Mouse (Mus musculus) stomach, embryonic 15.5 days (tissue): ENCODE measurements around the gene Rps6ka1. TPM values are rescaled to one million over a fixed set of nuclear protein-coding genes. Genes with fewer than 3 reads are reported as not detected.
"Not testable (repeated sequence)": the region's sequence is repeated elsewhere in the genome, so short reads cannot be mapped to it uniquely, and the experiment has no call there.

ENCODE experiments used
- ATAC-seq: fragments of 200-750 bp; cut with Nextera tagmentation; 2 replicates; pipeline ENCODE4 v1.8.0; 2017; ENCODE audit warnings: low read depth, moderate number of reproducible peaks, moderate TSS enrichment; ENCODE audit not compliant: insufficient read depth, low FRiP score
- H3K27ac ChIP-seq: fragments of 300-500 bp; sonication (generic); 2 replicates; pipeline ENCODE4 v1.5.1; 2015; ENCODE audit warnings: mild to moderate bottlenecking, inconsistent platforms
- H3K27me3 ChIP-seq: fragments of 300-500 bp; sonication (generic); replicated peaks from 2 replicates; pipeline ENCODE4 v1.6.1; 2015; ENCODE audit warnings: inconsistent platforms
- H3K36me3 ChIP-seq: fragments of 300-500 bp; sonication (generic); 2 replicates; pipeline ENCODE4 v1.6.1; 2015; ENCODE audit warnings: inconsistent platforms
- H3K4me1 ChIP-seq: fragments of 300-500 bp; sonication (generic); 2 replicates; pipeline ENCODE4 v1.6.1; 2015; ENCODE audit warnings: inconsistent platforms
- H3K4me2 ChIP-seq: fragments of 300-500 bp; sonication (generic); 2 replicates; pipeline ENCODE4 v1.6.1; 2015; ENCODE audit warnings: mild to moderate bottlenecking, inconsistent platforms
- H3K4me3 ChIP-seq: fragments of 300-500 bp; sonication (generic); replicated peaks from 2 replicates; pipeline ENCODE4 v1.5.1; 2015; ENCODE audit warnings: inconsistent platforms
- H3K9ac ChIP-seq: fragments of 300-500 bp; sonication (generic); 2 replicates; pipeline ENCODE4 v1.6.1; 2015; ENCODE audit warnings: inconsistent platforms
- H3K9me3 ChIP-seq: fragments of 300-500 bp; sonication (generic); 2 replicates; pipeline ENCODE4 v1.6.1; 2016; ENCODE audit warnings: inconsistent platforms
- WGBS: fragments of 180-500 bp; shearing (Covaris S2); methylation state at CpG from one replicate; pipeline ENCODE4 v1.1.7; 2015; 5-methylcytosine and 5-hydroxymethylcytosine counted together
- polyA plus RNA-seq: library from polyadenylated mRNA; unstranded; fragments of >200 nt; fragmentation: Nextera tagmentation; extraction: Ambion mirVana; gene quantifications from 2 replicates; pipeline ENCODE4 v1.2.1, GENCODE M21; 2015

Rps6ka1 gene
- polyA plus RNA-seq, 1 experiment from 2014 or later: 73.4 TPM

GRCm38 (mm10) chr4:133853630-133854029 is 34.0 kb downstream of the Rps6ka1 start:
- Histone ChIP-seq H3K4me1 (no peaks in the 10 kb centered on the region), H3K4me3 (no peak overlapping the region), H3K4me2 (no peak overlapping the region), H3K27me3 (no peaks in the 10 kb centered on the region), H3K9me3 (no peaks in the 10 kb centered on the region), H3K9ac (no peak overlapping the region), H3K27ac (no peak overlapping the region), H3K36me3 (no peaks in the 10 kb centered on the region)
- WGBS: 63% methylated on average over 10 of the region's 10 CpGs
- no peak for ATAC-seq

- Histone ChIP-seq H3K4me1 (no peaks in the 10 kb centered on the region), H3K27ac (no peak overlapping the region), H3K9ac (no peak overlapping the region), H3K9me3 (no peaks in the 10 kb centered on the region), H3K27me3 (no peaks in the 10 kb centered on the region), H3K4me2 (no peak overlapping the region), H3K4me3 (no peak overlapping the region), H3K36me3 (no peaks in the 10 kb centered on the region)
- 76% methylated on average over 1 of the region's 1 CpGs for WGBS
- ATAC-seq: no peak
These were observed 41.0 kb downstream of the Rps6ka1 start for GRCm38 (mm10) chr4:133846625-133847024.

- Histone ChIP-seq H3K36me3 (no peaks in the 10 kb centered on the region), H3K4me3 (no peak overlapping the region), H3K4me2 (no peak overlapping the region), H3K4me1 (no peaks in the 10 kb centered on the region), H3K27ac (no peak overlapping the region), H3K27me3 (no peaks in the 10 kb centered on the region), H3K9ac (no peak overlapping the region), H3K9me3 (no peaks in the 10 kb centered on the region)
- 85% methylated on average over 9 of the region's 9 CpGs for WGBS
- ATAC-seq: no peak
These were observed 42.5 kb downstream of the Rps6ka1 start for GRCm38 (mm10) chr4:133845060-133845459.

GRCm38 (mm10) chr4:133844209-133844841 is 43.3 kb downstream of the Rps6ka1 start:
- Histone ChIP-seq H3K4me1 (no peaks in the 10 kb centered on the region), H3K27ac (no peak overlapping the region), H3K27me3 (no peaks in the 10 kb centered on the region), H3K4me3 (no peak overlapping the region), H3K4me2 (no peak overlapping the region), H3K9me3 (no peaks in the 10 kb centered on the region), H3K36me3 (no peaks in the 10 kb centered on the region), H3K9ac (no peak overlapping the region)
- ATAC-seq: no peak
- WGBS: 51% methylated on average over 14 of the region's 14 CpGs

GRCm38 (mm10) chr4:133842992-133843737 is 44.4 kb downstream of the Rps6ka1 start:
- Histone ChIP-seq H3K4me1 (no peaks in the 10 kb centered on the region), H3K27ac (no peak overlapping the region), H3K9ac (no peak overlapping the region), H3K9me3 (no peaks in the 10 kb centered on the region), H3K27me3 (no peaks in the 10 kb centered on the region), H3K36me3 (no peaks in the 10 kb centered on the region), H3K4me3 (no peak overlapping the region), H3K4me2 (no peak overlapping the region)
- no peak; the same call in 1 of the 2 replicates for ATAC-seq
- WGBS: 80% methylated on average over 9 of the region's 10 CpGs

- H3K4me1 ChIP-seq, H3K4me2 ChIP-seq, H3K36me3 ChIP-seq, H3K27me3 ChIP-seq, ATAC-seq, H3K4me3 ChIP-seq, H3K9ac ChIP-seq, H3K9me3 ChIP-seq, H3K27ac ChIP-seq: not testable (repeated sequence)
- 83% methylated on average over 6 of the region's 7 CpGs for WGBS
These were observed 45.7 kb downstream of the Rps6ka1 start for GRCm38 (mm10) chr4:133841756-133842483.

- peak; percentile 54; the same call in 1 of the 2 replicates for ATAC-seq
- no peaks in the 10 kb centered on the region for H3K4me1 ChIP-seq
- no peaks in the 10 kb centered on the region for H3K27me3 ChIP-seq
- no peaks in the 10 kb centered on the region for H3K36me3 ChIP-seq
- no peak overlapping the region for H3K4me3 ChIP-seq
- H3K4me2 ChIP-seq: no peak overlapping the region
- no peak overlapping the region for H3K9ac ChIP-seq
- no peaks in the 10 kb centered on the region for H3K9me3 ChIP-seq
- 22% methylated on average over 9 of the region's 9 CpGs for WGBS
- H3K27ac ChIP-seq: no peak overlapping the region
These were observed 46.6 kb downstream of the Rps6ka1 start for GRCm38 (mm10) chr4:133841035-133841434.

GRCm38 (mm10) chr4:133840501-133840900 is 47.1 kb downstream of the Rps6ka1 start:
- no peak for ATAC-seq

GRCm38 (mm10) chr4:133839385-133839826 is 48.2 kb downstream of the Rps6ka1 start:
- Histone ChIP-seq H3K9me3 (no peaks in the 10 kb centered on the region), H3K27me3 (no peaks in the 10 kb centered on the region), H3K4me1 (no peaks in the 10 kb centered on the region), H3K4me3 (no peak overlapping the region), H3K36me3 (no peaks in the 10 kb centered on the region), H3K27ac (no peak overlapping the region), H3K4me2 (no peak overlapping the region), H3K9ac (no peak overlapping the region)
- WGBS: 63% methylated on average over 4 of the region's 4 CpGs
- ATAC-seq: no peak

More at GRCm38 (mm10) chr4:133840501-133840900, 47.1 kb downstream of the Rps6ka1 start:
- no peaks in the 10 kb centered on the region for H3K9me3 ChIP-seq
- WGBS: 88% methylated on average over 7 of the region's 7 CpGs
- no peaks in the 10 kb centered on the region for H3K27me3 ChIP-seq
- no peak overlapping the region for H3K4me2 ChIP-seq
- no peaks in the 10 kb centered on the region for H3K4me1 ChIP-seq
- no peak overlapping the region for H3K9ac ChIP-seq
- H3K4me3 ChIP-seq: no peak overlapping the region
- H3K36me3 ChIP-seq: no peaks in the 10 kb centered on the region
- no peak overlapping the region for H3K27ac ChIP-seq

GRCm38 (mm10) chr4:133836575-133836974 is 51.0 kb downstream of the Rps6ka1 start:
- Histone ChIP-seq H3K4me2 (no peak overlapping the region), H3K36me3 (no peaks in the 10 kb centered on the region), H3K27me3 (no peaks in the 10 kb centered on the region), H3K4me1 (no peaks in the 10 kb centered on the region), H3K4me3 (no peak overlapping the region), H3K27ac (no peak overlapping the region), H3K9ac (no peak overlapping the region), H3K9me3 (no peaks in the 10 kb centered on the region)
- whole genome bisulfite sequencing: 51% methylated on average over 10 of the region's 10 CpGs
- no peak for ATAC-seq

- Histone ChIP-seq H3K4me3 (no peak overlapping the region), H3K4me2 (no peak overlapping the region), H3K9ac (no peak overlapping the region), H3K4me1 (no peaks in the 10 kb centered on the region), H3K27me3 (no peaks in the 10 kb centered on the region), H3K27ac (no peak overlapping the region), H3K9me3 (no peaks in the 10 kb centered on the region), H3K36me3 (no peaks in the 10 kb centered on the region)
- WGBS: 92% methylated on average over 5 of the region's 5 CpGs
- ATAC-seq: no peak
These were observed 52.4 kb downstream of the Rps6ka1 start for GRCm38 (mm10) chr4:133835211-133835610.
